Mouse (Mus musculus): ENCODE data around the gene Gm45234. TPM values are rescaled to one million over a fixed set of nuclear protein-coding genes. Genes with fewer than 3 reads are reported as not detected.
"Not testable (repeated sequence)": the region's sequence is repeated elsewhere in the genome, so short reads cannot be mapped to it uniquely, and the experiment has no call there.

Gene Gm45234
- total RNA-seq (2021), result not detected

DNA sequence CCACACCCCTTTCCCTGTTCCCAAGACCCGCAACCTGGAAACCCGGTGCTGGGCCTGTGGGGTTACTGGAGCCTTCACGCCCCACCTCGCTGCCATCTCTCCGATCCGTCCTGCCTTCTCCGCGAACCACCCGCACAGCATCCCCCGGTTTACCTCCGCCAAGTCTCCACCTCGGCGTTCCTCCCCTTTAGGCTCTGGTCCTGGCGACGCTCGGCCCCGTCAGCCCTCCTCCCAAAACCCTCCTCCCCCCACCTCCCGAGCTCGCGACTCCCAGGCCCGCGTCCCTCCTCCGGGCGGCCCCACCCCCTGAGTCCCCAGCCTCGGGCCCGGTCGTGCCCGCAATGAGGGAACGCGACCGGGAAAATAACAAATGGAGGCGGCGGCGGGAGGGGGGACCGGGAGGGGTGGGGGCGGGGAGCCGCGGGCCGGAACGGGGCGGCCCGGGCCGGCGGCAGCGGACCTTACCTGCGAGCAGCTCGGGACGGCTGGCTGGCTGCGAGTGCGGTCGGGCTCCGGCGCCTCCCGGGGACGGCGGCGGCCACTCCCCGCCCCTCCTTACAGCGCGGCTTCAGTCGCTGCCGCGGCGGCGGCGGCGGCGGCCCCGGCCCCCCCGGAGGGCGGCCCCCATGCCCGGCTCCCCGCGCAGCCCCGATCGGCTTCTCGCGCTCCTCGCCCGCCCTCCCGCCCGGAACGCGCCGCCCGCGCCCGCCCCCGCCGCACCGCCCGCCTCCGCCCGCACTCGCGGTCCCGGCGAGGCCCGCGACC is at the start of gene Gm45234, which contains the start of gene Atn1:
Gm45234 (minus strand) TSS at position 191 of the 765 bp plus-strand sequence.
Atn1 (minus strand) TSS at position 694 of the 765 bp plus-strand sequence.
- peak in 1 of 2 experiments; percentile 88 for DNase-seq (ENCODE audit: extremely low spot score in 1 of 2, low spot score in 2 of 2)
- intact Hi-C loops (cut with DNase I), result loop anchor here (5.0 kb wide), 1 partner anchor 51 kb away; the partner anchor contains the start of gene Spsb2

DNA sequence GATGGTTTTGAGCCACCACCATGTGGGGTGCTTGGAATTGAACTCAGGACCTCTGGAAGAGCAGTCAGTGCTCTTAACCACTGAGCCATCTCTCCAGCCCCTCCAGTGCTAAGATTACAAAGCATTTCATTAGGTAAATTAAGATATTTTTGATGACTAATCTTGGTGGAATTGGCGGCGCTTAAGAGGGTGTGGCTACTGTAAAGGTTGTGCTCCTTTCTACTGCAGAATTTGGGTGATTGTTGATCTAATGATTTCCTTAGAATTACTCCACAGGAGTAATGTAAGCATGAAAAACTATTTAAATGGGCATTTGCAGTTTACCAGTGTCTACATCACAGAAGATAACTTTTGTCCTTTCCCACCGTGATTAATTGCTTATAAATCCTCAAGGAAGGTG is 48.5 kb upstream of the Gm45234 start:
- DNase-seq (ENCODE audit: extremely low spot score in 1 of 2, low spot score in 2 of 2), result no peak
- intact Hi-C loops (cut with DNase I), result no loop called here

- intact Hi-C loops (cut with DNase I); DNase-seq (ENCODE audit: extremely low spot score in 1 of 2, low spot score in 2 of 2): not testable (repeated sequence)
Measured at GRCm38 (mm10) chr6:124803691-124804090, 47.9 kb upstream of the Gm45234 start.

- no peak for DNase-seq (ENCODE audit: extremely low spot score in 1 of 2, low spot score in 2 of 2)
- intact Hi-C loops (cut with DNase I), result no loop called here
Measured at GRCm38 (mm10) chr6:124803061-124803460, 47.2 kb upstream of the Gm45234 start.

DNA sequence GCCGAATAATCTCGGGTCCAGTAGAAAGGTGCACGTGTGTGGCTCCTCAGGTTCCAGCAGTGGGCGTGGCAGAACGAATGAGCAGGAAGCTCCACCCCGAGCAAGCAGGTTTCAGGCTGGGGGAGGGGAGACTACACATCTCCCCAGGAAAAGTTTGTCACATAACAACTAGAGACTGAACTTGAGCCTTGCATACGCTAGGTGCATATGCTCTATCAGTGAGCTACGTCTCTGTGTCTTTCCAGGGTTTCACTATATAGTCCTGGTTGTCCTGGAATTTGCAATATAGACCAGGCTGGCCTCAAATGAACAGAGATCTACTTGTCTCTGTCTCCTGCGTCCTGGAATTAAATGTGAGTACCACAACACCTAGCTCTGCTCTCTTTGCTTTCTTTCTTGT is 46.6 kb upstream of the Gm45234 start:
- DNase-seq (ENCODE audit: extremely low spot score in 1 of 2, low spot score in 2 of 2); intact Hi-C loops (cut with DNase I): not testable (repeated sequence)

- intact Hi-C loops (cut with DNase I), result no loop called here
- DNase-seq (ENCODE audit: extremely low spot score in 1 of 2, low spot score in 2 of 2), result no peak
Measured at GRCm38 (mm10) chr6:124796200-124796599, 40.4 kb upstream of the Gm45234 start.

- DNase-seq (ENCODE audit: extremely low spot score in 1 of 2, low spot score in 2 of 2), result no peak
- intact Hi-C loops (cut with DNase I), result no loop called here
Measured at GRCm38 (mm10) chr6:124795781-124796180, 40.0 kb upstream of the Gm45234 start.

GRCm38 (mm10) chr6:124791911-124792310 is 36.1 kb upstream of the Gm45234 start:
- intact Hi-C loops (cut with DNase I), result no loop called here

GRCm38 (mm10) chr6:124790121-124790520 is 34.3 kb upstream of the Gm45234 start:
- DNase-seq (ENCODE audit: extremely low spot score in 1 of 2, low spot score in 2 of 2), result no peak
- intact Hi-C loops (cut with DNase I), result no loop called here

More at GRCm38 (mm10) chr6:124791911-124792310, 36.1 kb upstream of the Gm45234 start:
- DNase-seq (ENCODE audit: extremely low spot score in 1 of 2, low spot score in 2 of 2), result no peak

- intact Hi-C loops (cut with DNase I), result no loop called here
- no peak for DNase-seq (ENCODE audit: extremely low spot score in 1 of 2, low spot score in 2 of 2)
Measured at GRCm38 (mm10) chr6:124789519-124789918, 33.7 kb upstream of the Gm45234 start.

GRCm38 (mm10) chr6:124787722-124788121 is 31.9 kb upstream of the Gm45234 start:
- DNase-seq (ENCODE audit: extremely low spot score in 1 of 2, low spot score in 2 of 2), result peak in 1 of 2 experiments; percentile 31
- intact Hi-C loops (cut with DNase I), result no loop called here

DNA sequence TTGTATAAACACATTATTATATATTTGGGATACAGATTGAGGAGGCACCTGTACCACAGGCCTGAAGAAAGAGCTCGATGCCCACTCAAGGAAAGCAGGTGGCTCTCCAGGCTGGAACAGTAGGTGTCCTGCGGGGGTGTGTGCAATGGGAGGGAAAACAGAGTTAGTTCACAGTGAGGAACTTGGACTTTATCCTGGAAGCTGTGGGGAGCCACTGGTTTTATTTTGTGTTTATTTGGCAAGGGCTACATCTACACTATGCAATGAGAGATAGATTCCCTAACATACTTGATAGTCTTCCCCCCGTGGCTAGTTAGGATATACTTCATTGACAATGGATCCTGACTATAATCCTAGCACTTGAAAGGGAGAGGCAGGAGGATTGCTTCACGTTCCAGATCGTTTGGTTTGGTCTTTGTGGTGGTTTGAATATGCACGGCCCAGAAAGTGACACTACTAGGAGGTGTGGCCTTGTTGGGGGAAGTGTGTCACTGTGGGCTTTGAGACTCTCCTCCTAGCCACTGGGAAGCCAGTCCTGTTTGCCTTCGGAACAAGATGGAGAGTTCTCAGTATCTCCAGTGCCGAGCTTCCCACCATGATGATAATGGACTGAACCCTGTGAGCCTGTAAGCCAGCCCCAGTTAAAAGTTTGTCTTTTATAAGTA is 31.1 kb upstream of the Gm45234 start:
- intact Hi-C loops (cut with DNase I), result no loop called here
- peak in 1 of 2 experiments; percentile 33 for DNase-seq (ENCODE audit: extremely low spot score in 1 of 2, low spot score in 2 of 2)

- intact Hi-C loops (cut with DNase I), result no loop called here
- DNase-seq (ENCODE audit: extremely low spot score in 1 of 2, low spot score in 2 of 2), result peak in 1 of 2 experiments; percentile 81
Measured at GRCm38 (mm10) chr6:124782436-124782835, 26.6 kb upstream of the Gm45234 start.

DNA sequence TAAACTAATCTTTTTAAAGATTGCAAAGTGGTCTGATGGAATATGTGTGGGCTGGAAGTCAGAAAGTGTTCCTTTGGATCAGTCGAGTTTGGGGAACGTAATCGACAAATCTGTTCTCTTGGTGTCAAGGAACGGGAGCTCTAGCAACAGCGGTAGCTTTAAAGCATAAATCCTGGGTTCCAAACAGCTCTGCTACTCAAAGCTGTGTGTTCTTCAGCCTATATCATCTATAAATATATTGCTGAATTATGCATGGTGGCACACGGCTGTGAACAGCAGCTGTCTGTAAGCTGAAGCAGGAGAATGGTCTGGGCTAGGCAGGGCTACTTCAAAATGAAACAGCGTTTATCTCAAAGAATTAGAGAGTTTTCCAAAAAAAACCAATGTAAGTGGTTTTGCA is 25.1 kb upstream of the Gm45234 start:
- intact Hi-C loops (cut with DNase I), result no loop called here
- no peak for DNase-seq (ENCODE audit: extremely low spot score in 1 of 2, low spot score in 2 of 2)

DNA sequence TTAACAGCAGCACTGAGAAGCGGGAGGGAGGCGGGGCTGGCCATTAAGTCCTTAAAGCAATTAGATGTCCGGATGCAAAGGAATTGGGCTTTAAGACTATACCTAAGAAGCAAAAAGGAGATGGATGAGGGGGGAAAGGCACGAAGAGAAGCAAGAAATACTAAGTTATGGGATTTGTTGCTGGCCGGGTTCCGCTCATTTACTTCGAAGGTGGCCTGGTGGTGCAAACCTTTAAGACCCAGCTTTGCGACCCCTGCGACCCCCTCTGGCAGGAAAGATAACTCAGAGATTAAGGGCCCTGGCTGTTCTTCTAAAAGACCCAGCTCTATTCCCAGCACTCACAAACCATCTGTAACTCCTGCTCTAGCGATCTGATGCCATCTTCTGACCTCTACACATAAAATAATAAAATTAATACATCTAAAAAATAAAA is 24.2 kb upstream of the Gm45234 start:
- intact Hi-C loops (cut with DNase I), result no loop called here
- no peak for DNase-seq (ENCODE audit: extremely low spot score in 1 of 2, low spot score in 2 of 2)

GRCm38 (mm10) chr6:124779222-124779983 is 23.6 kb upstream of the Gm45234 start, which contains the start of gene Lrrc23:
TSS of gene Lrrc23 (minus strand) at chr6:124779727.
- peak; percentile 58 to 62 for DNase-seq (ENCODE audit: extremely low spot score in 1 of 2, low spot score in 2 of 2)
- intact Hi-C loops (cut with DNase I), result no loop called here

DNA sequence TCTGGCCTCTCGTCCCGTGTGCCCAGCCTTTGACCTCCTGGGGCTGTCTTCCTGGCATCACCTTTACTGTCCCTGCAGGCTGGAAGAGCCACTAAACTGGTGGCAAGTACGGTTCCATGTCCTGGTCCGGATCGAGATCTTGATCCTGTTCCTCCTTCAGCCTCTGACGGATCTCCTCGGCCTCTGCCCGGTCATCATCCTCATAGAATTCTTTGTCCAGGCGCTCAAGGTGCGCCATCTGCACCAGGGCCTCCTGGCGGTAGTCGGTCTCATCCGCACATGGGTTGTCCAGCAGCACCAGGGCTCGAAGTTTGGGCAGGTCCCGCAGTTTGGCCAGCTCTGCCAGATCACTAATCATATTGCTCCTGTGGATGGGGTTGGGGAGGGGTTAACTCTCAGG is 14.7 kb upstream of the Gm45234 start:
- intact Hi-C loops (cut with DNase I), result no loop called here
- peak in 1 of 2 experiments; percentile 30 for DNase-seq (ENCODE audit: extremely low spot score in 1 of 2, low spot score in 2 of 2)

- DNase-seq (ENCODE audit: extremely low spot score in 1 of 2, low spot score in 2 of 2), result no peak
- intact Hi-C loops (cut with DNase I), result no loop called here
Measured at GRCm38 (mm10) chr6:124770013-124770412, 14.2 kb upstream of the Gm45234 start.

- peak; percentile 63 to 88 for DNase-seq (ENCODE audit: extremely low spot score in 1 of 2, low spot score in 2 of 2)
- intact Hi-C loops (cut with DNase I), result no loop called here
Measured at GRCm38 (mm10) chr6:124769101-124769765, 13.4 kb upstream of the Gm45234 start, which contains the start of gene Eno2. TSS of gene Eno2 (minus strand) at chr6:124769673.

Data from left cerebral cortex, postnatal 10 days (tissue).